Mouse (Mus musculus): ENCODE results near the gene Nme2. TPM values are rescaled to one million over a fixed set of nuclear protein-coding genes. Genes with fewer than 3 reads are reported as not detected.
A peak's percentile ranks its signal among the peaks of the same experiment; 100 is the strongest.

Gene Nme2
- total and polyA plus RNA-seq, 2 experiments from 2014 or later: 195 to 299 TPM

DNA sequence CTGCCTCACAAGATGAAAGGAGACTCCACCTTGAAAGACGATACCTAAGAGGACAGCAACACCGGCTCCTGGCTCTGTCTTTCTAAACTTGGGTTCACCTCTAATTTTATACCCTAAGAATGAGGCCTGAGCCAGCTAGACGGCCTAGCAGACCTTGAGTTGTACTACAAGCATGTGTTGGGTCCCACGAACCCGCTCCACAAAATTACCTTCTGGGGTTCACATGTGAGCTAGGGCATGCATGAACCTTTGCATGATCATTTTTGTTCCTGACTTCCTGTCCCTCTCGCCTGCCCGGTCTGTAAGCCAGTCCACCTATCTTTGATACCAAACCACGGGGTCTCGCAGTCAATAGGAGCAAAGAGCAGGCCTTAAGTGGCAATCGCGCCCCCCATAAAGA lies 11.3 kb upstream of the Nme2 start:
- H3K4me3 ChIP-seq (ENCODE audit: low read depth, low read length): peak overlapping the region; percentile 67
- H3K9ac ChIP-seq: peak overlapping the region; percentile 68
- no peak for TF ChIP-seq CTCF (IDR thresholded peaks at IDR 0.05; ENCODE audit: low read depth)
- ATAC-seq (no peak), DNase-seq (peak; percentile 38)
- H3K4me1 ChIP-seq (ENCODE audit: insufficient read depth): 0 out of 2 replicates have a peak, but pooled peaks cover 4% of the 10 kb centered on the region
- no peaks in the 10 kb centered on the region for H3K9me3 ChIP-seq (ENCODE audit: low read length)
- peak overlapping the region; percentile 75 for H3K27ac ChIP-seq (ENCODE audit: low read depth, low read length)
- WGBS: 6% methylated on average over 11 of the region's 11 CpGs
- no peaks in the 10 kb centered on the region for H3K27me3 ChIP-seq (ENCODE audit: insufficient read depth, low read length)
- H3K36me3 ChIP-seq (ENCODE audit: insufficient read depth): peaks cover 32% of the 10 kb centered on the region
- peak overlapping the region; percentile 59 for H3K4me2 ChIP-seq (ENCODE audit: low read depth)

DNA sequence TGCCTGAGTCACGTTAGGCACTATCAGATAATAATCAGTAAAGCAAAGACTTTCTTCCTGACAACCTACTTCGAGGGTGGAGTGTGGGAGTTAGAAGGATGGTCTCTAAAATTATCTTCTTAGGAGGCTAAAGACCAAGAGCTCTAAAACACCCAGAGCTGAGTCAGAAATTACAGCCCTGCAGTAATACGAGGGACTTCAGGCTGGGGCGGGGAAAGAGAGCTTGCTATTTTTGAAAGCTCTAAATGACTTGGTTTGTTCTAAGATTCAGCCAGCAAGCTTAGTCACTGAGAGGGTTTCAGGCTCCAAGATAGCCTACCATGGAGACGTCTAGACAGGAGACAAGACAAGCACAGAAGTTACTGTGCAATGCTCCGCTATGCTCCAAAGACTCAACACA lies 9.3 kb upstream of the Nme2 start:
- ATAC-seq (no peak), DNase-seq (no peak)
- no peak overlapping the region for H3K4me3 ChIP-seq (ENCODE audit: low read depth, low read length)
- no peak overlapping the region for H3K4me2 ChIP-seq (ENCODE audit: low read depth)
- H3K4me1 ChIP-seq (ENCODE audit: insufficient read depth): 0 out of 2 replicates have a peak, but pooled peaks cover 4% of the 10 kb centered on the region
- H3K36me3 ChIP-seq (ENCODE audit: insufficient read depth): peaks cover 49% of the 10 kb centered on the region
- no peak for TF ChIP-seq CTCF (IDR thresholded peaks at IDR 0.05; ENCODE audit: low read depth)
- WGBS: 95% methylated on average over 6 of the region's 6 CpGs
- no peak overlapping the region for H3K9ac ChIP-seq
- H3K27ac ChIP-seq (ENCODE audit: low read depth, low read length): no peak overlapping the region
- H3K9me3 ChIP-seq (ENCODE audit: low read length): no peaks in the 10 kb centered on the region
- H3K27me3 ChIP-seq (ENCODE audit: insufficient read depth, low read length): no peaks in the 10 kb centered on the region

DNA sequence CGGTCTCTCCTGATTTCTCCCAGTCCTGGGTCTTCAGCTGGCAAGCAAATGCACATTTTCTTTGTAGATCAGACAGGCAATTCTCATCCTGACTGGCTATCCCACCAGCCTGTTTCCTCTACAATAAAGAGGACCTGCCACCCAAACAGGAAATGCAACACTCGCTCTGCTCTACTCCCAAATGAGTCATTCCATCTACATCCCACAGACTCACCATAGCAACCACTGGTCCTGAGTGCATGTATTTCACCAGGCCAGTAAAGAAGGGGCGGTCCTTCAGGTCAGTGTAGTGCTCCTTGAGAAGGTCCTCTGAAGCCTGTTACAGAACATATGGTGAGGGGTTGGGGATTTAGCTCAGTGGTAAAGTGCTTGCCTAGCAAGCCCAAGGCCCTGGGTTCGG lies 7.0 kb upstream of the Nme2 start:
- 72% methylated on average over 4 of the region's 4 CpGs for WGBS
- no peaks in the 10 kb centered on the region for H3K9me3 ChIP-seq (ENCODE audit: low read length)
- no peak for TF ChIP-seq CTCF (IDR thresholded peaks at IDR 0.05; ENCODE audit: low read depth)
- ATAC-seq (no peak), DNase-seq (no peak)
- H3K27me3 ChIP-seq (ENCODE audit: insufficient read depth, low read length): no peaks in the 10 kb centered on the region
- H3K36me3 ChIP-seq (ENCODE audit: insufficient read depth): peaks cover 71% of the 10 kb centered on the region
- H3K4me2 ChIP-seq (ENCODE audit: low read depth): no peak overlapping the region
- H3K4me1 ChIP-seq (ENCODE audit: insufficient read depth): 0 out of 2 replicates have a peak, but pooled peaks cover 4% of the 10 kb centered on the region
- H3K4me3 ChIP-seq (ENCODE audit: low read depth, low read length): no peak overlapping the region
- no peak overlapping the region for H3K9ac ChIP-seq
- H3K27ac ChIP-seq (ENCODE audit: low read depth, low read length): no peak overlapping the region

DNA sequence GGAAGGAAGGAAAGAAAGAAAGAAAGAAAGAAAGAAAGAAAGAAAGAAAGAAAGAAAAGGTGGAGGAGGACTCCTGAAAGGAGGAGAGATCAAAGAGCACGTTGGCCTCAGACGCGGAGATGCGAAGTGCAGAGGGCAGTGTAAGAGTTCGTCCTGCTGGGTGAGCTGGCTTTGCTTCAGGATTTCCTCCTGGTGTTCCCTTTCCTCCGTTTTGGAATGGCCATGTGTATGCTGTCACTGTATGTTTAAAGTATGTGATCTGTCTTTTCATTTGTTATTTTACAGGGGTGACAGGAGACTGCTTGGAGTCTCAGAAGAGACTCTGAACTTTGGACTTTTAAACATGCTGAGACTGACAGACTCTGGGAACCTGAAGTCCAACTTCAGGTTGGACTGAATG lies 5.4 kb upstream of the Nme2 start:
- Histone ChIP-seq H3K4me3 (ENCODE audit: low read depth, low read length) (no peak overlapping the region), H3K9ac (no peak overlapping the region), H3K4me1 (ENCODE audit: insufficient read depth) (no peaks in the 10 kb centered on the region), H3K27ac (ENCODE audit: low read depth, low read length) (no peak overlapping the region), H3K27me3 (ENCODE audit: insufficient read depth, low read length) (no peaks in the 10 kb centered on the region), H3K36me3 (ENCODE audit: insufficient read depth) (peaks cover 74% of the 10 kb centered on the region), H3K4me2 (ENCODE audit: low read depth) (no peak overlapping the region), H3K9me3 (ENCODE audit: low read length) (no peaks in the 10 kb centered on the region)
- DNase-seq (no peak), ATAC-seq (no peak)
- TF ChIP-seq CTCF (IDR thresholded peaks at IDR 0.05; ENCODE audit: low read depth): no peak
- 95% methylated on average over 6 of the region's 6 CpGs for WGBS

DNA sequence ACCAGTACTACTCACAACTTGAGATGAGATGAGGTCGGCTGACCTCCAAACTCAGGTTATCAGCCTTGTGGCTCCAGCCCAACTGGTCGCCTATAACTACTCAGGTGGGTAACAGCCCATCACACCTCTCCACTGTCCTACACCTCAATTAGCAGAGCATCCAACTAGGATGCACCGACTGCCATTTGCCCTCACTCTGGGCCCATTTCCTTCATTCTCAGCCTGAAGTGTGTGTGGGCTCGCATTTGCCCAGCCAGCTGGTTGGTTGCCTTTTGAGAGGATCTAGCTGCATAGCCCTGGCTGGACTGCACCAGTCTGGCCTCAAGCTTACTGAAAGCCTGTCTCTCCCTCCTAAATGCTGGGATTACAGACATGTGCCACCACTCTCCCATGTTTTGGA lies 1.7 kb upstream of the Nme2 start:
- DNase-seq: no peak
- H3K4me3 ChIP-seq (ENCODE audit: low read depth, low read length): no peak overlapping the region
- 0 out of 2 replicates have a peak, but pooled peaks cover 7% of the 10 kb centered on the region for H3K4me1 ChIP-seq (ENCODE audit: insufficient read depth)
- no peaks in the 10 kb centered on the region for H3K27me3 ChIP-seq (ENCODE audit: insufficient read depth, low read length)
- ATAC-seq: no peak
- no peak for TF ChIP-seq CTCF (IDR thresholded peaks at IDR 0.05; ENCODE audit: low read depth)
- no peaks in the 10 kb centered on the region for H3K9me3 ChIP-seq (ENCODE audit: low read length)
- H3K36me3 ChIP-seq (ENCODE audit: insufficient read depth): peaks cover 50% of the 10 kb centered on the region
- 83% methylated on average over 4 of the region's 4 CpGs for WGBS
- 0 out of 2 replicates have a peak overlapping the region, but pooled peaks have one; percentile 21 for H3K27ac ChIP-seq (ENCODE audit: low read depth, low read length)
- H3K4me2 ChIP-seq (ENCODE audit: low read depth): no peak overlapping the region
- H3K9ac ChIP-seq: no peak overlapping the region

DNA sequence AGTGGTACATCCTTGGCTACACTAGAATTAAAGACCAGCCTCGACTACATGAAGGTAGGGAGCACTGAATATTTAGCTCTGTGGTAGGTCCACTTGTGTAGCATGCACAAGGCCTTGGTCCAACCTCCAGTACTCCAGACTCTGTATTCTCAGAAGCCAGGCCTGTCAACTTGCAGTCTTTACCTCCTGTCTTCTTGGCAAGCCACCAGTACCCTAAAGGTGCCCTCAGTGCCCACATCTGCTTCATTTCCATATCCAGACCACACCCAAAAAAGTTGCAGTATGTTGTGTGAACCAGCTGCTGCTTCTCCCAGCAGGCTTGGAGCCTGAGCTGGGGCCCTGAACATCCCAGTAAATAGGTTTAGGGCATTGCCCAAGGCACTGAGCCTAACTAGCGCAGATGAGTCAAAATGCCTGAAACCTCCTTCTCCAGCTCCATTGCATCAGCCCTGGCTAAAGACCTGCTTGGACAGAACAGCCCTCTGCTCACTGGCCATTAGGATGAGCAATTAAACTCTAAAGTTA lies 1.0 kb upstream of the Nme2 start:
- 0 out of 2 replicates have a peak, but pooled peaks cover 7% of the 10 kb centered on the region for H3K4me1 ChIP-seq (ENCODE audit: insufficient read depth)
- no peak overlapping the region for H3K4me2 ChIP-seq (ENCODE audit: low read depth)
- peak overlapping the region; percentile 81; the same call in 1 of the 2 replicates for H3K27ac ChIP-seq (ENCODE audit: low read depth, low read length)
- TF ChIP-seq CTCF (IDR thresholded peaks at IDR 0.05; ENCODE audit: low read depth): no peak
- no peaks in the 10 kb centered on the region for H3K9me3 ChIP-seq (ENCODE audit: low read length)
- H3K9ac ChIP-seq: no peak overlapping the region
- ATAC-seq: no peak
- H3K27me3 ChIP-seq (ENCODE audit: insufficient read depth, low read length): no peaks in the 10 kb centered on the region
- peaks cover 48% of the 10 kb centered on the region for H3K36me3 ChIP-seq (ENCODE audit: insufficient read depth)
- 94% methylated on average over 2 of the region's 2 CpGs for WGBS
- H3K4me3 ChIP-seq (ENCODE audit: low read depth, low read length): no peak overlapping the region
- DNase-seq: no peak

DNA sequence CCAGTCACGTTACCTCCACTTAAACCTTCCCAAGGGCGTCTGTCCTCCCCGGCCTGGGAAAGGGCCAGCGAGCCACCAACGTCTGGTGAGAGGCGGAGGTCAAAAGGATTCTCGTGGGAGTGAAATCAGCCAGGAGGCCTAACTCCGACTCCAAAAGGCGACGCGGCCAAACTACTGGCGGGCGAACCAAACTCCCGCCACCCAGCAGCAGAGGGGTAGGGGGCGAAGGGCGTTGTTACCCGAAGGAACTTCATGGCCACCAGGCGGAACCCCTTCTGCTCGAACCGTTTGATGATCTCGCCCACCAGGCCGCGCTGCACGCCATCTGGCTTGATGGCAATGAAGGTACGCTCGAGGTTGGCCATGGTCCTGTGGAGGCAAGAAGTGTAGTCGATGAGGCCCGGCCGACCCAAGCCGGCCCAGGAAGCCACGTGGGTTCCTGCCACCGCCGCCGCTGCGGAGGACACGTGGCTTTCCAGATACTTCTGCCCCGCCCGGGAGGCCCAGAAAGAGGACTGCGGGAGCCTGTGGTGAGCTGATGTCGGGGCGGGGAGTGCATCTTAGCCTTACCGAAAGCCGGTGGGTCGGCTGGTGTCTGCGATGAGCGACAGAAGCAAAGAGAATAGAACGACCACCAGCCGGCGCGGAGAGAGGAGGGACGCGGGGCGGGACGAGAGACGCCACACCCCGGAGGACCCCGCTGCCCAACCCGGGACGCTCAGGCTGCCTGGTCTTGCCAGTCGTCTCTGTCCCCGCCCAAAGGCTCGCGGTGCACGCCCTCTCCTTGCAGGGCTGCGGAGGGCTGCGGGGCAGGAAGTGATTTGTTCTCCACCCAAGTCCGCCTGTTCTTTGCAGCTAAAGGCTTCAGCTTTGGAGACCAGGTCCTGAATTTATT lies 556 bp downstream of the Nme2 start:
- peak; percentile 86 for DNase-seq

More for the DNA sequence above, 556 bp downstream of the Nme2 start:
- H3K9me3 ChIP-seq (ENCODE audit: low read length): no peaks in the 10 kb centered on the region
- H3K27ac ChIP-seq (ENCODE audit: low read depth, low read length): peak overlapping the region; percentile 81
- peak overlapping the region; percentile 73 for H3K9ac ChIP-seq
- H3K4me3 ChIP-seq (ENCODE audit: low read depth, low read length): peak overlapping the region; percentile 62
- ATAC-seq: peak; percentile 96
- 3% methylated on average over 67 of the region's 67 CpGs for WGBS
- peak; percentile 71 for TF ChIP-seq CTCF (IDR thresholded peaks at IDR 0.05; ENCODE audit: low read depth)
- H3K36me3 ChIP-seq (ENCODE audit: insufficient read depth): peaks cover 41% of the 10 kb centered on the region
- H3K4me1 ChIP-seq (ENCODE audit: insufficient read depth): 0 out of 2 replicates have a peak, but pooled peaks cover 7% of the 10 kb centered on the region
- H3K27me3 ChIP-seq (ENCODE audit: insufficient read depth, low read length): no peaks in the 10 kb centered on the region
- H3K4me2 ChIP-seq (ENCODE audit: low read depth): peak overlapping the region; percentile 86
